Mouse (Mus musculus): Measurements from ENCODE around the gene Olfr1408. TPM values are rescaled to one million over a fixed set of nuclear protein-coding genes. Genes with fewer than 3 reads are reported as not detected.

The Olfr1408 gene
- not detected in 2 replicates for polyA plus RNA-seq (2012; ENCODE audit: low replicate concordance)

DNA sequence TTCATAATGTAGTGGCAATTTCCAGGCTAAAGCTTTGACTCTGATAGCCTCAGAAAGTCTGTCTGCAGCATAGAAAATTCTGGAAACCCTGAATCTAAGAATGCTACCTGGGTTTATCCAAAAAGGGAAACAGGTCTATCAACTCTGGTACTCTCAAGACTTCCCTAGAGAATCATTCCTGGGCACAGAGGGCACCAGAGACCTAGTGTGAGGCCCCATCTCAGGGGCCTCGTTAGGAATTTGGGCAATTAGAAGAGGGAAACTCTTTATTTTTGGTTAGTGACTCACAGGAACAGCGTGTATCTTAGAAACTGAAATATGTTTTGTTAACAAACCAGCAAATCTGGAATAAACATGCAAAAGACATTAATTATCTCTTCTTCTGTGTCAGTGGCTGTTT lies at the start of gene Olfr1408:
Gene Olfr1408 (minus strand): TSS at position 101 of the 400 bp plus-strand sequence.

Other genes starting within 250 kb of the Olfr1408 start
- not detected in 2 replicates for gene Apcs, start 242.3 kb downstream of the Olfr1408 start, polyA plus RNA-seq (2012; ENCODE audit: low replicate concordance)
- gene Olfr16, start 187.0 kb downstream of the Olfr1408 start, polyA plus RNA-seq (2012; ENCODE audit: low replicate concordance) = not detected in 2 replicates
- not detected in 2 replicates for gene Olfr1406, start 53.3 kb upstream of the Olfr1408 start, polyA plus RNA-seq (2012; ENCODE audit: low replicate concordance)
- not detected in 2 replicates for gene Olfr218, start 60.4 kb upstream of the Olfr1408 start, polyA plus RNA-seq (2012; ENCODE audit: low replicate concordance)
- gene Olfr1404, start 75.0 kb upstream of the Olfr1408 start, polyA plus RNA-seq (2012; ENCODE audit: low replicate concordance) = not detected in 2 replicates
- 0.16 and 0.47 TPM in 2 replicates for gene Fcer1a, start 89.8 kb upstream of the Olfr1408 start, polyA plus RNA-seq (2012; ENCODE audit: low replicate concordance)
- gene Olfr418, start 128.6 kb upstream of the Olfr1408 start, polyA plus RNA-seq (2012; ENCODE audit: low replicate concordance) = not detected in 2 replicates
- not detected in 2 replicates for gene Mptx2, start 140.4 kb upstream of the Olfr1408 start, polyA plus RNA-seq (2012; ENCODE audit: low replicate concordance)
- 0.12 and 2.1 TPM in 2 replicates for gene Ackr1, start 196.4 kb upstream of the Olfr1408 start, polyA plus RNA-seq (2012; ENCODE audit: low replicate concordance)
- 3.6 and 7.1 TPM in 2 replicates for gene Aim2, start 213.5 kb upstream of the Olfr1408 start, polyA plus RNA-seq (2012; ENCODE audit: low replicate concordance)
- gene Cadm3, start 230.3 kb upstream of the Olfr1408 start, polyA plus RNA-seq (2012; ENCODE audit: low replicate concordance) = 1.6 and 7.1 TPM in 2 replicates